Mouse (Mus musculus): ENCODE measurements around the gene Ncam2. TPM values are rescaled to one million over a fixed set of nuclear protein-coding genes. Genes with fewer than 3 reads are reported as not detected.
"Not testable (repeated sequence)": the region's sequence is repeated elsewhere in the genome, so short reads cannot be mapped to it uniquely, and the experiment has no call there.

Gene Ncam2
- total RNA-seq, 2 experiments from 2014 or later: 0.22 to 0.25 TPM

DNA sequence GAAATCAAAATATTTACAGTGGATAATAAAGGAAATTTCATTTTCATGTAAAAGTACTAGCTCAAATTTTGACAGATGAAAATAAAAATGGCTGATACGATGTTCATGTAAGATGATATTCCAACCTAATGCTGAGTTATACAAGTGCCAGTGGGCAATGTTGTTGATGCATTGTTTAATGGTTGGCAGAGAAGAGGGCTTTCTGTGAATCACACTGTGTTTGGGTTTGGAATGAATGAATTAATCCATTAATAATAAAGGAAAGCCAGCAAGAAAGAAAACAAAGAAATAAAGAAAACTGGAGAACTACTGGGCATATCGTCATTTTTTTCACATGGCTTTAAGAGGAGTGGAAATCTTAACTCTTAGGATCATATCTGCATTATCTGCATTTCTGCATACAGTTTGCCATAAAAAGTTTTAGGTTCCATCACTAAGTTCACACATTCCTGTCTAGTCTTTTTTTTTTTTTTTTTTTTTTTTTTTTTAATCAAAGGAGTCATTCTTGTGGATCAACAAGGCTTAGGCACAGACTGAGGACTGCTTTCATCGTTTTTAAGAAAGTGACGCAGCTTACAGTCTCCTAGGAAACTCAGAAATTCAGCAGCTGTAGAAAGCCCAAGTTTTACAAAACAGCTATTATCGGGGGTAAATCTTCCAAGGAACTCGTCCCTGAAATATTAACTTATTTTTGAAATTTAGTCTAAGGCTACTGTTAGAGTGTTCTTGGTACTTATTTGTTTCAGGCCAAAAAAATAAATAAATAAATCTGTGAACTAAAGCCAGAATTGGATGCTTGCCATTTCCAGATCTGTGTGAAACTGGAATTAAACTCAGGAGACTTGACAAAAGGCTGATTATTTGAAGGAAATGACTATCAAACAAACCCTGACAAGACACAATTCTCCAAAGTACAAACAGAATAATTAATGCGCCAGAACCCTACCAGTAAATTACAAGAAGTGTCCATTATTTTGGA is 84.7 kb downstream of the Ncam2 start:
- intact Hi-C loops (cut with DNase I; ENCODE audit: low total_unique reads): no loop called here

DNA sequence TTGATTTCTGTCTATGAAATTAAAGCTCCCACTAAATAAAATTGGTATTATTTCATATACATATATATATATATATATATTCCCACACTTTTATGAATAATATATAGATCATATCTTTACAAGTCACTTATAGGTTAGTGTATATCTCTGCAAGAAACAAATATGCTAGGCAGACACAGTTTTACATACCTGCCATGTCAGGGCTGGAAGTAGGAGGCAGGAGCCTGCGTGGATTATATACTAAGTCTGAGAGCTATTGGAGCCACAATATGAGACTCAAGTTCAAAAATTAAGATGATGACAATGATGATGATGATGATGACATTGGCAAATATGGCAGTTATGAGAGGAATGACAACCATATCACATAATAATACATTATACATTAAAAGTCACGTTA is 85.4 kb downstream of the Ncam2 start:
- intact Hi-C loops (cut with DNase I; ENCODE audit: low total_unique reads): no loop called here
- DNase-seq: no peak

More for the DNA sequence above, 84.7 kb downstream of the Ncam2 start:
- no peak for DNase-seq

DNA sequence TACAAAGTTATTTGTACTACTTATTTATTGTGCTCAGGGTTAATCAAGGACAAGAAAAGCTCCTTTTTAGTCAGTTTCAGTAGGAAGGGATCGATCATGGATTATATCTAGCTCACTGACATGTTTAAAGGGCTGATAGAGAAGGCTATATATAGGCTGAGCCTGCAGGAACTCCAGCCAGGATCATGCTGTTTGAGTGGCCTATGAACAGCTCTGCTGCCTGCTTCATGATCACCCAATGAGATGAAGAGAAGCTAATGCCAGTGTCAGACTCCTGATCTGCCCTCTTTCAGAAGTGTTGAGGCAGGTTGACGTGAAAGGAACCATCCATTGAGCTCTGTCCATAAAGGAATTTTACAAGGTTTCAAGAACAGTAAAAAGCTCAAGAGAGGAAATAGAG is 103.3 kb downstream of the Ncam2 start:
- DNase-seq: no peak
- intact Hi-C loops (cut with DNase I; ENCODE audit: low total_unique reads): no loop called here

DNA sequence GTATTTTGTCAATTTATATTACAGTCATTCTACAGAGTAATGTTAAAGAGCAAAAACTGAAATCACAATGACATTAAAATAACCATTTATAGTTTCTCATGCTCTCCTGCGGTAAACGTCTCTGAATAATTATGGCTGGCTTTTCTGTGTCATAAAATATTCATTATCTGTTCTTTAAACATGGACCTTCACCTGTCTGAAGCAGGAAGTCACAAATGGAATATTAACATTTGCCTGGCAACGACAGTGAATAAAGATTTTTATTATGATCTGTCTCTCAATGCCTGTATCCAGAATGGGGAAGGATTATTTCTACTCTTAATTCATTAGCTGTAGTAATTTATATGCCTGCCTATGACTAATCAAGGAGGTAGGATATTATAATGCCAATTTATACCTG is 108.7 kb downstream of the Ncam2 start:
- no peak for DNase-seq
- intact Hi-C loops (cut with DNase I; ENCODE audit: low total_unique reads): no loop called here

DNA sequence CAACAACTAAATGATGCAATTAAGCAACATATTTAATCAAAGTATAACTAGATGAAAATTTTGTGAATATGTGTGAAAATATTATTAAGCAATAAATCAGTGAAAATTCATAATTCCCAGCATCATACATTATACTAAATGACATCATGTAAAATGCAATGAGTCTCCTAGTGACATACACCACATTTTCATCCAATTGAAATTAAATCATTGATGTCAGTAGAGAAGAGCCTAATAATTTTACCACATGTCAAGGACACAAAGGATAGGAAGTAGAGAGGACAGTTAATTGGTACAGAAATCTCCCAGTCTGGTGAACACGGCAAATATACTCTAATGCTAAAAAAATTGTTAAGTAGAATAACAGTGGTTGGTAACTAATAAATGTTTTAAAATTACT is 118.5 kb downstream of the Ncam2 start:
- no peak for DNase-seq
- intact Hi-C loops (cut with DNase I; ENCODE audit: low total_unique reads): no loop called here

DNA sequence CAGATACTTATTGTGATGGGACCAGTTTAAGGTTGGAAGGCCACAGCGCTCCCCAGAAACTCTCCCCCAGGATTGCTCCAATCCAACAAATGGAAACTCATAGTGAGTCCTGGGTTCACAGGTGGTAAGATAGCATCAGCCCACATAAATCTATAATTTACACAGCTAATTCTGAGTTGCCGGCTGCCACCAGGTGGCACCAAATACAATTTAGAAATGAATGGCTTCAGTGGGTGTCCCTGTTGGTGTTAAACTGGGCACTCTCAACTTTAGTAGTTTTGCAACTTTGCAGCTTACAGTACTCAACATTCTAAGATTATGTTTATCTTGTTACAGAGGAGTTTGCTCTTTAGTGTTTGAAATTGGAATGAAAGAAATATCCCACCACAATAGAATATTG is 130.0 kb downstream of the Ncam2 start:
- peak; percentile 17 for DNase-seq
- intact Hi-C loops (cut with DNase I; ENCODE audit: low total_unique reads): no loop called here

DNA sequence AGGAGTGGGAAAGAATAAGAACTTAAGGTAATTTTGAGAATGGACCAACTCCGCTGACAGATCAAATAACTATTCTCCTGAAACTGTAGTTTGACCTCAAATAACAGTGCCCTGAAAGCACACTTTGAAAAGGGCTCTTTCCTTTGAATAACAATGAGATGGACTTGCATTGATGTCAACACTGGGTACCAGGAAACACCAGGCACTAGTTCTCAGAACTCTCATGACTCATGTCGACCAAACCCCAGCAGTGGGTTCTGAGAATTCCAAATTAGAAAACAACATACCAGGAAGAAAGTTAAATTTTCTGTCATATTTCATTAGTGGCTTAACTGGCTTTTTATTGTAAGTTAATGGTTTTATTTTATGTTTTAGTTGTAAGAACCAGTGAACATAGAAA is 165.4 kb downstream of the Ncam2 start:
- DNase-seq: no peak
- intact Hi-C loops (cut with DNase I; ENCODE audit: low total_unique reads): no loop called here

DNA sequence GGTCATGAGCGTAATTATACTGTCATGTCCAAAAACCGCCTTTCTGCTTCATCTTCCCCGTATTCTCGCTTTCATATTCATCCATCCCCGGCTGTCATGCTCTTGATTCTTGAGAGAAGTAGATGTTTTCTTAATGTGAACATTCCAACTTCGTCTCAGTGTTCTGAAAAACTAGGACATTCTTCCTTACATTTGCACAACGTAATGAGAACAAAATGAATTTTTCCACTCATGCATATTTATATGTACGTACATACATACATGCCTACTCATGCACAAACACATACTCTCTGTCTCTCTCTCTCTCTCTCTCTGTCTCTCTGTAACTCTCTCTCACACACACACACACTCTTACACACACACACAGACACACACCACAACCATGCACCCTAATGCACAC is 173.7 kb downstream of the Ncam2 start:
- intact Hi-C loops (cut with DNase I; ENCODE audit: low total_unique reads): no loop called here

DNA sequence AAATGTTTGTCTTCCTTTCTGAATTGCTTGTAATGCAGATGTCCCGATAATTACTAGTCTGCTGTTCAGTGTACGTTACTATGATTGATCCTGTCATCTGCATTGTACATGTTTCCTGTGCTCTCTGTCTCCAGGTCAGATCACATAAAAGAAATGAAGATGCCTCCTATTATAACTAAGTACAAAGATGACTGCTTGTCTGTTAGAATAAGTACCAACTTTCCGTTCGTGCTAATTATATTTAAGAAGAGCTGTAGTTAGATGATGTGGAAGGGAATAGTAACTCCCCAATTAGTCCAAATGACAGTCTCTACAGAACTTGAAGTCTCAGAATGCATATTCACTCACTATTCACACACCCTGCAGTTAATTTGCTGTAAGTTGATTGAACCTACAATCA is 179.9 kb downstream of the Ncam2 start:
- no peak for DNase-seq
- intact Hi-C loops (cut with DNase I; ENCODE audit: low total_unique reads): no loop called here

More for the DNA sequence above, 173.7 kb downstream of the Ncam2 start:
- no peak for DNase-seq

DNA sequence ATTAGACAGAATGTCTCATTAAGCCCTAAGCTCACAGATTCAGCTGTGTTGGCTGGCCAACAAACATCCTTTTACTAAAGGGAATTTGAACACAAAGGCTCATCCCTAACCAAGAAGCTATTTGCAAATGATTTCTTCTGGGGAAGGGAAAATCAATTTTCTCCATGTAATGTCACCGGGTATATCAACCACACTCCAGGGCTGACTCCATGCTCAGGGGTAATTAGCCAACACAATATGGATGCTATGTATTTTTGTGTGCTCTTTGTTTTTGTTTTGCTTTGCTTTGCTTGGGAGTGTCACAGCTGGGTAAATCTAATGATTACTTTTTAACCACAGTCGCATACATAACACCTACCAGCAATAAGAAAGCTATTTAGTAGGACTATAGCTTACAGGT is 188.1 kb downstream of the Ncam2 start:
- intact Hi-C loops (cut with DNase I; ENCODE audit: low total_unique reads): no loop called here
- no peak for DNase-seq

DNA sequence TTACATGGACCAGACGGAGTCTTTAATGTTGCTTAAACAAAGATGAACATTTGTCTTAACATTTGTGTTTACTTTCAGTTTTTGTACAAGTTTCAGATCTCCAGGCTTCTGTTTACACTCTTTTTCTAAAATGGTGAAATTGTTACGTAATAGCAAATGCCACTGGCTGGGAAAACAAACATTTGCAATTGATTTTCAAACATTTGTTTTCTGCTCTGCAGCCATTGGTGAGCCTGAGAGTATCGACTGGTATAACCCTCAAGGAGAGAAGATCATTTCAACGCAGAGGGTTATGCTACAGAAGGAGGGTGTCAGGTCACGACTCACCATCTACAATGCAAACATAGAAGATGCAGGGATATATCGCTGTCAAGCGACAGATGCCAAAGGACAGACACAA is 234.1 kb downstream of the Ncam2 start:
- intact Hi-C loops (cut with DNase I; ENCODE audit: low total_unique reads): no loop called here
- no peak for DNase-seq

DNA sequence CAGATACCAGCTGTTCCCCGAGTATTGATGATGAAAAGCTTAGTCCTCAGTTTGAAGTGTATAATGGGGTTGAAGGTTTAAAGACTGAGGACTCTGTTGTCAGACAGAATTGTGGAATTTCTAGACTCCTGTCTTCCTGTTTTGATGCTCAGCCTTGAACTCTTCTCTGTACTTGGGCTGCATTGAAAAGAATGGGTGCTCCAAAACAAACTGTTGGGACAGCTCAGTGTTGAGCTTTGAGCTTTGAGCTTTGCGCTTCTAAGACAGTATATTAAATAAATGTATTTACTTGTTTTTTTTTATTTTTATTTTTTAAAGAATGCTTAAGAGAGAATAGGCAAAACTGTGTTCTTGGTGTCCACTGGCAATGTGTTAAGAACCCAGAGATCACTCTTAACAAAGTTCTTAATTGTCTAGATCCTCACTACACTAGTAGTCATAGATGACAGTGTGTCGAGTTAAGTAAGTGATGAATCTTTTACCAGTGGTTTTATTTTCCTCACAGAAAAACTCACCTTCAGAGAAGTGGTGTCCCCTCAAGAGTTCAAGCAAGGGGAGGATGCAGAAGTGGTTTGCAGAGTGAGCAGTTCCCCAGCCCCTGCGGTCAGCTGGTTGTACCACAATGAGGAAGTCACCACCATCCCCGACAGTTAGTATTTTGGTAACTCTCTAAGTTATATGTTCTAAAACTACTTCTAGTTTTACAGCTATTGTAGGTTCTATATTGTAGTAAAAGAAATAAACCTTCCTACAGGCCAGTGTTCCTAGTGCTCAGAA is 236.8 kb downstream of the Ncam2 start:
- intact Hi-C loops (cut with DNase I; ENCODE audit: low total_unique reads): no loop called here
- no peak for DNase-seq

DNA sequence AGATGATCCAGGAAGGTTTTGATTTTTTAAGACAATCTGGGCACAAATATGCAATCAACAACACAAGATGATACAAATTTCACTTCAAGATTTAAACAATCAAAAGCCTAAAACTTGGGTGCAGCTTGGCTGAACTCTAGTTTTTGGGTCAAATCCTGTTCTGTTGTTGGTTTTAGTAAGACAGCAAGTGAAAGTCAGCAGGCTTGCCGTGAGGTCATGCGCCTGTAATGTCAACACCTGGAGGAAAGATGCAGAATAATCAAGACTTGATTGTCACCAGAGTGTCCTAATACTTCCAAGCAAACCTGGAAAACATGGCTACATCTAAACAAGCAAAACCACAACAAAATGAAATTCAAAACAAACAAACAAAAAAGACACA is 237.4 kb downstream of the Ncam2 start:
- no peak for DNase-seq
- intact Hi-C loops (cut with DNase I; ENCODE audit: low total_unique reads): no loop called here

DNA sequence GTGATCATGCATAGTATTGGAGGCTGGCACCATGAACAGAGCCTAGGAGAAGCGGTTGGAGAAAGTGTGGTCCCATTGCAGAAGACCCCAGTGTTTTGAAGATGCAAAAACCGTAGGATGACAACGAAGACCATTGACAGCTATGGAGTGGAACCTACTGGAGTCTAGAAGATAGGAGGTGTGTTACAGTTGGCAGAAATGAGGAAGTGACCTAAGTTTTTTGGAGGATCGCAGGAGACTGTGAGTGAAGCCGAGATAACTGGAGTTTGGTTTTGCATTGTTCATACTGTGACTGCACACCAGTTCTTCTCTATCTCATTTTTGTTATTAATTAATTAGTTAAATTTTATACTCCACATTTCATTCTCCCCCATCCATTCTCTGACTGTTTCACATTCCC is 250.4 kb downstream of the Ncam2 start:
- intact Hi-C loops (cut with DNase I; ENCODE audit: low total_unique reads): no loop called here
- no peak for DNase-seq

DNA sequence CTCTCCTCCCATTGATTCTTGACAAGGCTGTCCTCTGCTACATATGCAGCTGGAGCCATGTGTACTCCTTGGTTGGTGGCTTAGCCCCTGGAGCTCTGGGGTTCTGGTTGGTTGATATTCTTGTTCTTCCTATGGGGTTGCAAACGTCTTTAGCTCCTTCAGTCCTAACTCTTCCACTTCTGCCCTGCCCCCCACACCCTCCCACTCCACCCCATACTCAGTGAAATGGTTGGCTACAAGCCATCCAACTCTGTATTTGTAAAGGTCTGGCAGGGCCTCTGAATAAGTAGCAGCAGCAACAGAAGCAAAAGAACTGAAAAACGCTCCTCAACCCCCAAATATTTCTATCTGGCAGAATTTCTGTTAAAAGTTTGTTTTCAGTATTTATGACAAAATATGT is 252.5 kb downstream of the Ncam2 start:
- intact Hi-C loops (cut with DNase I; ENCODE audit: low total_unique reads): no loop called here
- no peak for DNase-seq

DNA sequence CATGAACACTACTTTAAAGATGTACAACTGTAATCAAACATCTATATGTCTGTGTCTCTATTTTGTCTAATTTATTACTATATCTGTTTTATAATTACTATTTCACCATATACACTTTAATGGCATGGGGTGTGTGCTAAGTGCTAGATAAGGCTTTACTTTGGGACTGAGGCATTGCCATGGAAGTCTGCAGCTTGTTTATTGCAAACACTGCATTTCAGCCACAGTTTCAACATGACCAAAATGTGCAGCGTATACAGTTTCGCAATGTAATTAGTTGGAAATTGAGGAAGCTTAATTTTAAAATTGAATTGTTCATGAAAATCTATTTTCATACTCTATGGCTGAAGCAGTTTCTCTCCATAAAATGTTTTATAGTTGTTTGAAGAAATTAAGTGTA is 254.0 kb downstream of the Ncam2 start:
- intact Hi-C loops (cut with DNase I; ENCODE audit: low total_unique reads): no loop called here
- no peak for DNase-seq

DNA sequence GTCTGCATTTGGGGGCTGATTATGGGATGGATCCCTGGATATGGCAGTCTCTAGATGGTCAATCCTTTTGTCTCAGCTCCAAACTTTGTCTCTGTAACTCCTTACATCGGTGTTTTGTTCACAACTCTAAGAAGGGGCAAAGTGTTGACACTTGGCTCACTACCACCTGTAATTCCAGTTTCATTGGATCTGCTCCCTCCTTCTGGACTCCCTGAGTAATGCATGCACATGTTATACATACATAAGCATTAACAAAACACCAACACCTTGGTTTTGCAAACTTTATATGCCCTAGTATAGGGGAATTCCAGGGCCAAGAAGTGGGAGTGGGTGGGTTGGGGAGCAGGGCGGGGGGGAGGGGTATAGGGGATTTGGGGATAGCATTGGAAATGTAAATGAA is 262.2 kb downstream of the Ncam2 start:
- intact Hi-C loops (cut with DNase I; ENCODE audit: low total_unique reads); DNase-seq: not testable (repeated sequence)

DNA sequence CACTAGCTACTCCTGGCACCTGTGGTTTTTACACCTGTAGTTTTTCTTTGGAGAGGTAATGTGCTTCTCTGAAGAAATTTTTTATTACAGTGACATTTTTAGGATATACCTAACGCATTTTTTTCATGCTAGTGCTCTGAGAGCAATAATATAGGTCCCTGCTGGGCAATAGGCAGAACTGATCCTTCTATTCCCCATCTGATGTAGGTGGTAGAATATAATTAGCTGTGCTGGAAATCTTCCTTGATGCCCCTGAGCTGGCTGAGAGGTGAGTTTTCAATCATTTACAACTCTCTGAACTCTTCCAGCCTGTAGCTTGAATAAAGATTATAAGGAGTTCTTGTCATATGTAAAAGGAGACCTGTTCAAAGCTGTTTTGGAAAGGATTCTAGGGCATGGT is 272.4 kb downstream of the Ncam2 start:
- DNase-seq: no peak
- intact Hi-C loops (cut with DNase I; ENCODE audit: low total_unique reads): no loop called here

DNA sequence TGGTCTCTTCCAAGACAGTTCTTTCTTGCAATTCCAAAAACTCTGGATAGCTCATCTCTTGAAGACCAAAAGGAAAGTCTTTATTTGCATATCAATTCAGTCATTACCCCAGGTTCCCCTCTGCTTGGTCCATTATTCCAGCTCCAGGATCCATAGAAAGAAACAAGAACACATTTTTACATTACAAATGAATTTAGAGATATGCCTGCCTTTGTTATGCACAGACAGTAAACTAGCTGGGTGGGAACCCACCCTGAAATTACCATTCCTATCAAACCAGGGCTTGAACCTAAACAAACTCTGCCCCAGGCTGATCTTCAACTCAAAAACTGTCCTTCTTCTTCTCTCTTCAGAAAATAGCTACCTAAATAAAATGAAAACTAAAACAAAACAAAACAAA is 280.6 kb downstream of the Ncam2 start:
- intact Hi-C loops (cut with DNase I; ENCODE audit: low total_unique reads): loop anchor here (10.0 kb wide), 1 partner anchor 554 kb away; no protein-coding TSS in a partner anchor
- DNase-seq: no peak

DNA sequence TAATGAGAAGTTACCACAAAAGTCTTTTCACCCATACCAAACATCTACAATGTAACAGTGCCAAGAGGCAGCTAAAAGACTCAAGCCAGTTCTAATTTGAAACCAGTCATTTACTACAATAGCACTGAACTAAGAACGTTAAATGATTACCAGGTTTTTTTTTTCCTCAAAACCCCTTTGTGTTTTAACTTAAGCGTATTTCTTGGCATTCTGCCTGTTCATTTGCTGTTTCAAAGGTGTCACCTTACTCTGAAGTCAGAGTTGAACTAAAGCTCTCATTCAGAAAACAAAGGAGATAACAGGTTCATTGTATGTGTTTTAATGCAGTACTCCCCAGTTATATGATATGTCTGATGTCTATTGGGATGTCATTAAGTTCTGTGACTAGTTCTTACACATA is 295.6 kb downstream of the Ncam2 start:
- no peak for DNase-seq
- intact Hi-C loops (cut with DNase I; ENCODE audit: low total_unique reads): no loop called here

DNA sequence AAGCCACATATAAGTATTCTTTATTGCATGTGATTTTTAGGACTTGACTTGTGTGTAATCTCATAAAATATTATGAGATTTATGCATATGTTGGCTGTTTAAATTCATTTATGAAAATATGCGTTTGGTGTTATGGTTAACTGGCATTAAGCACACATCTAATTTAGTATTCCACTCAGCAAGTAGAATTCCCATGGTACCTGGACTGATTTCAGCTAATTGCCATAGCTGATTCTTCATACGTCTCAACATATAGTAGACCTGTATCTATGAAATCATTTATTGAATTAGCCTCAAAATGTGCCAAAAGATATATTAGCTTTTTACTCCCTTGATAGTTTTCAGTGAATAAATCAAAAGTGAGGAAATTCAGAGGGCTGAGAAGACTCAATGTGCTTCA is 302.1 kb downstream of the Ncam2 start:
- no peak for DNase-seq
- intact Hi-C loops (cut with DNase I; ENCODE audit: low total_unique reads): no loop called here

All from gastrocnemius, postnatal 14 days (tissue).